Mouse (Mus musculus) midbrain, embryonic 14.5 days (tissue): Measurements from ENCODE around the gene Pnma1. TPM values are rescaled to one million over a fixed set of nuclear protein-coding genes. Genes with fewer than 3 reads are reported as not detected.
A peak's percentile ranks its signal among the peaks of the same experiment; 100 is the strongest.

ENCODE experiments used
- ATAC-seq: fragments of 200-750 bp; cut with Nextera tagmentation; 2 replicates; pipeline ENCODE4 v1.8.0; 2017; ENCODE audit warnings: moderate number of reproducible peaks, moderate library complexity; ENCODE audit not compliant: low FRiP score, low TSS enrichment
- DNase-seq: peaks from one replicate; pipeline ENCODE4 v3.0.0-alpha.2; 2015
- H3K27ac ChIP-seq: fragments of 300-500 bp; sonication (generic); replicated peaks from 2 replicates; pipeline ENCODE4 v1.5.1; 2014; ENCODE audit warnings: mild to moderate bottlenecking, low read depth, low read length, moderate library complexity
- H3K27me3 ChIP-seq: fragments of 300-500 bp; sonication (generic); 2 replicates; pipeline ENCODE4 v1.6.1; 2014; ENCODE audit warnings: low read length, control low read depth, mixed read lengths; ENCODE audit not compliant: control insufficient read depth, insufficient read depth
- H3K36me3 ChIP-seq: fragments of 300-500 bp; sonication (generic); 2 replicates; pipeline ENCODE4 v1.6.1; 2014; ENCODE audit warnings: low read length, control low read depth; ENCODE audit not compliant: control insufficient read depth, insufficient read depth
- H3K4me1 ChIP-seq: fragments of 300-500 bp; sonication (generic); 2 replicates; pipeline ENCODE4 v1.6.1; 2014; ENCODE audit warnings: mild to moderate bottlenecking, antibody characterized with exemption, low read length, control low read depth; ENCODE audit not compliant: control insufficient read depth, insufficient read depth
- H3K4me2 ChIP-seq: fragments of 300-500 bp; sonication (generic); 2 replicates; pipeline ENCODE4 v1.6.1; 2014; ENCODE audit warnings: mild to moderate bottlenecking, low read length, moderate library complexity
- H3K4me3 ChIP-seq: fragments of 300-500 bp; sonication (generic); replicated peaks from 2 replicates; pipeline ENCODE4 v1.5.1; 2014; ENCODE audit warnings: low read depth, low read length
- H3K9ac ChIP-seq: fragments of 300-500 bp; sonication (generic); replicated peaks from 2 replicates; pipeline ENCODE4 v1.6.1; 2014; ENCODE audit warnings: mild to moderate bottlenecking, low read length, moderate library complexity
- H3K9me3 ChIP-seq: fragments of 300-500 bp; sonication (generic); 2 replicates; pipeline ENCODE4 v1.6.1; 2016; ENCODE audit warnings: low read length, control low read depth, mixed read lengths; ENCODE audit not compliant: control insufficient read depth
- WGBS: fragments of 180-500 bp; shearing (Covaris S2); extraction: QIAGEN DNeasy Blood & Tissue Kit; methylation state at CpG from one replicate; pipeline ENCODE4 v1.1.7; 2014; 5-methylcytosine and 5-hydroxymethylcytosine counted together
- polyA plus RNA-seq: library from polyadenylated mRNA; unstranded; fragments of >200 nt; fragmentation: Nextera tagmentation; extraction: Ambion mirVana; gene quantifications from 2 replicates; pipeline ENCODE4 v1.2.1, GENCODE M21; 2014

Gene Pnma1
- polyA plus RNA-seq, 1 experiment from 2014 or later = 5.4 TPM

DNA sequence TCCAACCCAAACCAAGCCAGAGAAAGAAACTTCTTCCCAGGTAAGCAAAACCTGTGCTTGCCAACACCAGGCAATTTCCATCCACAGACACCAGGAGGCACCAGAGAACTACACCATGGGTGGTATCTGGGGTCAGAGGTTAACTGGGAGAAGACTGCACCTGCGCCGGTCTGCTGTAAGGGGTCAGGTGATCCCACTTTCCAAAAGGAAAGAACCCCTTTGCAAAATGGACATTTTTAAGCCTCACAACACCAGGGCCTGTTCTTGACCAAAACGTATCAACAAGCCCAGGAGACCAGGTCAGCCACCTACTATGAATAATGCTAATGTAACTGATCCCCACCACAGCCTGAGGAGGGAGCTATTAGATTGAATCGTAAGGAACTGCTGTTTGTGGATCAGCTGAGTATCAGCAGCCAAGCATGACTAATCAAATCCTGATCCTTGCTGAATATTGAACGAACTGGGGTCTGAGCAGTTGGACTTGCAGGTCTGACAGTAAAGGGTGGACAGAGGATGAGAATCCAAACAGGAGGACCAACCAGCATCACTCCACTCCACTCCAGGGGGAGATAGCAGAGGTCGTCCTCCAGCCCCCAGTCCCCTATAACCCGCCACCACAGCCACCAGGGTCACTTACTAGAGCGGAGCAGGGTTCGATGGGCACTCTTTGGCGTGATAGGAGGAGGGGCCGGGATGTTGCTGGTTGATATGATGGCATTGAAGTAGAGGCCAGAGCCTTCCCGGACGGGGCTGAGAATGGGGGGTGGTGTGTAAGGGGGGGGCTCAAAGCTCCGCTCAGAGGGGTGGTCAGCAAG, 13.5 kb upstream of the Pnma1 start:
- 62% methylated on average over 14 of the region's 14 CpGs for WGBS

DNA sequence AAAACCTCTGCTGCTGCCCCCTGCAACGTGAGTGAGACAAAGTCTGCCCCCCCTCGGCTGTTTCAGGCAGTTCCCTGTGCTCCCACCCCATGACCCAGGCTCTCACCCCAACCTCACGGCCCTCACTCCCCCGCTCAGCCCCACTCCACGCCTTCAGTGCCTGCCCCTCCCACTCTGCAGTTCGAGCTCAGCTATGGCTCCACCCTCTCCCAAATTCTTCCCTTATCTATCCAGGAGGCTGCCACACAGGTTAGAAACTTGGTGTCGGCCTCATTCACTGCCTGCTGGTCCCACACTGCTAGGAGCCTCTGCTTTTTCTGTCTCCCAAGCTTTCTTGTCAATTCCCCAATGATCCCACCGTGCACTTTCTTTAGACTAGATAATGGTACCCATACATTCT, 12.8 kb upstream of the Pnma1 start:
- DNase-seq = no peak

More for the DNA sequence above, 13.5 kb upstream of the Pnma1 start:
- no peak overlapping the region for H3K4me3 ChIP-seq
- H3K9me3 ChIP-seq = no peaks in the 10 kb centered on the region
- DNase-seq (peak; percentile 72), ATAC-seq (peak; percentile 40; the same call in 1 of the 2 replicates)
- peaks cover 27% of the 10 kb centered on the region for H3K36me3 ChIP-seq
- no peak overlapping the region for H3K9ac ChIP-seq
- H3K4me2 ChIP-seq = no peak overlapping the region
- no peak overlapping the region for H3K27ac ChIP-seq
- no peaks in the 10 kb centered on the region for H3K27me3 ChIP-seq
- H3K4me1 ChIP-seq = no peaks in the 10 kb centered on the region

DNA sequence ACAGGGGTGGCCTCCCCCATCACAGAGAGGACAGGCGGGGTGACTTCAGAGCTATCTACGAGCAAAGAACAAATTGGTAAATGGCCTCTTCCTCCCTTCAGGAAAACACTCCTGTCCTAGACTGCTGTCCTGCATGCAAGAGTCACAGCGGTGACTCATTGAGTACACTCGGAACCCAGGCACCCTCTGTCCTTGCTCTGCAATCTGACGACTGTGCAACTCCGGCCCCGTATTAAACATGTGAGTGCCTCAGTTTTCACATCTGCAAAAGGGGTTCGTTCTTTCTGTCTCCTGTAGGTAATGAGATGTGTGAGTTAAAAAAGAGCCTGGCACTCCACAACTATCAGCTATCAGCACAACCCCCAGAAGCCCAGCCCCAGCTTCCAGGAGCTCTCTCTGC, 12.2 kb upstream of the Pnma1 start:
- peaks cover 35% of the 10 kb centered on the region for H3K36me3 ChIP-seq
- no peaks in the 10 kb centered on the region for H3K4me1 ChIP-seq
- DNase-seq (no peak), ATAC-seq (no peak)
- no peak overlapping the region for H3K27ac ChIP-seq
- no peak overlapping the region for H3K4me2 ChIP-seq
- H3K4me3 ChIP-seq = no peak overlapping the region
- H3K9ac ChIP-seq = no peak overlapping the region
- no peaks in the 10 kb centered on the region for H3K27me3 ChIP-seq
- WGBS = 96% methylated on average over 8 of the region's 8 CpGs
- H3K9me3 ChIP-seq = no peaks in the 10 kb centered on the region

More for the DNA sequence above, 12.8 kb upstream of the Pnma1 start:
- Histone ChIP-seq H3K9me3 (no peaks in the 10 kb centered on the region), H3K27me3 (no peaks in the 10 kb centered on the region), H3K4me3 (no peak overlapping the region), H3K4me2 (no peak overlapping the region), H3K36me3 (peaks cover 30% of the 10 kb centered on the region), H3K9ac (no peak overlapping the region), H3K27ac (no peak overlapping the region), H3K4me1 (no peaks in the 10 kb centered on the region)
- 79% methylated on average over 8 of the region's 8 CpGs for WGBS
- ATAC-seq = no peak

DNA sequence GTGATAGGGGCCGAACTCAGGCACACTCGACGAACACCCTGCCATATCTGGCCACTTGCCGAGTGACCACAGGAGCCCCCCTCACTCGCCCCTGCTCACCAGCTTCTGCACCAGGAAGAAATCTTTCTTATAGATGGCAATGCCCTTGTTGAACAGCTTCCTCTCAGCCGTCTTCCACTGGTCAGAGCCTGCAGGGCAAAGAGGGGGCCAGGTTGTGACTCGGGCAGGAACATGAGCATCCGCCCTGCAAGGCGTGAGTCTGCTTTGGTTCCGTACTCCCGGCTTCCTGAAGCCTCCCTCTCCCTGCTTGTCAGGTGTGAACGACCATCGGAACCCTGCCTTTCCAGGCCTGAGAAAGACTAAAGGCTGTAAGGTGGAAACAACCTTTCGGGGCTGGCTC, 9.9 kb upstream of the Pnma1 start:
- no peak for ATAC-seq
- no peak overlapping the region for H3K4me3 ChIP-seq
- 94% methylated on average over 14 of the region's 14 CpGs for WGBS

DNA sequence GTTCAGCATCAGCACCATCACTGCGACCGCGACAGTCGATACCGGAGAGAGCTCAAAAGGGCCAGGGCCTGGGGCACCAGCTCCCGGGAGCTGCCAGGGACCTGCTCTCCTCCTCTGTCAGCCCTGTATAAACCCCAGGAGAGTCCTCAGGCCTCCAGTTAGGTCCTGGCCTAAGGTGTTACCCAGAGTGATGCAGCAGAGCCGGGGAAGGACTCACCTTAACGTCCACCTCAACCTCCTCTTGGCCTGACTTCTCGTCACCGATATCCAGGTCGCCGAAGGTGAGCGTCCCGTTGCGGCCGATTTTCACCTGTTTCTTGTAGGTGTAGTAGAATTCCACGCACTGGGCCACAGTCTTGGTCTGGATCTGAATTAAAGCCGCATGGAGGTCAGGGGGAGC, 7.9 kb upstream of the Pnma1 start:
- Histone ChIP-seq H3K27ac (no peak overlapping the region), H3K36me3 (peaks cover 49% of the 10 kb centered on the region), H3K27me3 (no peaks in the 10 kb centered on the region), H3K9ac (no peak overlapping the region), H3K9me3 (no peaks in the 10 kb centered on the region), H3K4me2 (no peak overlapping the region), H3K4me3 (no peak overlapping the region), H3K4me1 (no peaks in the 10 kb centered on the region)
- ATAC-seq = no peak
- 95% methylated on average over 18 of the region's 18 CpGs for WGBS
- no peak for DNase-seq

More for the DNA sequence above, 9.9 kb upstream of the Pnma1 start:
- Histone ChIP-seq H3K9ac (no peak overlapping the region), H3K4me2 (no peak overlapping the region), H3K9me3 (no peaks in the 10 kb centered on the region), H3K36me3 (peaks cover 44% of the 10 kb centered on the region), H3K27ac (no peak overlapping the region), H3K27me3 (no peaks in the 10 kb centered on the region), H3K4me1 (no peaks in the 10 kb centered on the region)
- no peak for DNase-seq

DNA sequence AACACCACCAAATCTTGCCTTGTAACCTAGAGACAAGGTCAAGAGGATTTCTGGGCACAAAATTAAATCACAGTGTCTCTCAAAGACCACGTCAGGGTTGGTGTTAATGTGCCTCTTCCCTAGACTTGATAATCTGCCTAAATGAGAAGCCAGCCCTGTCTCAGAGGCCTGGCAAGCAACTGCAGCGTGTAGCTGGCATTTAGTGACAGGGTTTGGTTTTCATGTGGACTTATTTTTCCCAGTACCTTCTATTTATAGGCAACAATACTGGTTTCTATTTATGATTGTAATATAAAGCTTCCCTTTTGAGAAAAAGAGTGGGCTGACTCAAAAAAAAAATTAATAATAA, 7.2 kb upstream of the Pnma1 start:
- Histone ChIP-seq H3K27me3 (no peaks in the 10 kb centered on the region), H3K4me3 (no peak overlapping the region), H3K27ac (no peak overlapping the region), H3K4me1 (no peaks in the 10 kb centered on the region), H3K4me2 (no peak overlapping the region), H3K9ac (no peak overlapping the region), H3K9me3 (no peaks in the 10 kb centered on the region), H3K36me3 (peaks cover 49% of the 10 kb centered on the region)
- DNase-seq (no peak), ATAC-seq (no peak)
- WGBS = 92% methylated on average over 2 of the region's 2 CpGs

DNA sequence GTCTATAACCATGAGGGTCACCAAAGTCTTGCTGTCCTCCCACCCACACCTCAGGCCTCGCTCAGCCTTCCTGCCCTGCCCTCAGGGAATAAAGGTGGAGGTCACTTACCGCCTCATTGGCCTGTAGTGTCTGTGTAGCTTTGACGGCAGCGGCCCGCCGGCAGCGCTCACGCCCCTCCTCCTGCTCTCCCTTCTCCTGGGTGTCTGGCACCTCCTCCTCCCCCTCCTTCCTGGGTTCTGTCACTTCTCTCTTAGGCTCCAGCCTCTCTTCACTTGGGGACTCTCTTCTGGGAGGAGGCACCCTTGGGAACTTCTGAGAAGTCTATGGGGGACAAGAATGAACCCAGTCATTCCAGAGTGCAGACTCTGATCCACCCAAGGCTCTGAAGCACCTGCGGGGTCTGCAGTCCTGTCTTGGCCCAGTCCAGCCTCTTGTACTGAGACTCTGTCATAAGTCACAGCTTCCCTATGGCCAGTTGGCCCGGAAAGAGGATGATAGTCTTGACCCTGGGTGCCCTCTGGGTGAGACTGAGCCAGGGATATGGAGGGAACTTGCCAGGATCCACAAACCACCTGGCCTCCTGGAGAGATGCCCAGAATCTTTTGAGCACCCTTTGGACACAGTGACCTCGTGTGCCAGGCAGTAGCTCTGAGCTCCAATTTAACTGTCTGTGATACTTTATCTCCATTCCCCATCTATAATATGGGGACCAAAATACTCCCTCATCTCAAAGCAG, 6.7 kb upstream of the Pnma1 start:
- Histone ChIP-seq H3K27ac (no peak overlapping the region), H3K4me1 (peaks cover 2% of the 10 kb centered on the region; the same call in 1 of the 2 replicates), H3K4me3 (no peak overlapping the region), H3K9me3 (no peaks in the 10 kb centered on the region), H3K27me3 (no peaks in the 10 kb centered on the region), H3K36me3 (peaks cover 45% of the 10 kb centered on the region), H3K9ac (no peak overlapping the region), H3K4me2 (no peak overlapping the region)
- 68% methylated on average over 11 of the region's 11 CpGs for WGBS
- ATAC-seq = no peak
- DNase-seq = no peak

DNA sequence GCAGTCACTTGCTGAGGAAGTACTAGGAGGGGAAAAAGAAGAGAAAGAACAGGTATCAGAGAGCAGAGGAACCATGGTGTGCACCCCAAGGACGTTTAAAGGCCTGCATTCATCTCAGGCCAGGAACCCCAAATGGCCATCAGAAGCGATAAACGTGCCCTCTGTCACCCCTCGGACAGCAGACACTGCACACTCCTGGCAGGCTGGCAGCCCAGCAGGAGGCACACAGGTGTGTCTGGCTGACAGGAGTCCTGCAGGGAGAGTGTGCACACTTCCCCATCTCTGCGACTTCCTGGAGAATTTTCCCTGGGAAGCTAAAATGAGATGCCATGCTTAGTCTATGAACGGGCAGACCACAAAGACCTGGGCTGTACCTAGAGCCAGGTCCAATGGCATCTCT, 5.1 kb upstream of the Pnma1 start:
- Histone ChIP-seq H3K27ac (no peak overlapping the region), H3K36me3 (peaks cover 30% of the 10 kb centered on the region), H3K27me3 (no peaks in the 10 kb centered on the region), H3K9me3 (no peaks in the 10 kb centered on the region), H3K4me1 (peaks cover 6% of the 10 kb centered on the region; the same call in 1 of the 2 replicates), H3K4me3 (no peak overlapping the region), H3K9ac (no peak overlapping the region), H3K4me2 (no peak overlapping the region)
- WGBS = 89% methylated on average over 6 of the region's 6 CpGs
- no peak for ATAC-seq
- no peak for DNase-seq
